Mouse (Mus musculus) olfactory bulb, adult 2 months (tissue): ENCODE data around the gene Zfyve19. TPM values are rescaled to one million over a fixed set of nuclear protein-coding genes. Genes with fewer than 3 reads are reported as not detected.

ENCODE experiments used
- H3K27ac ChIP-seq: fragments of 200-500 bp; 2 replicates; pipeline ENCODE4 v1.5.1; 2012; ENCODE audit warnings: low read depth, low read length; ENCODE audit not compliant: insufficient read depth
- H3K4me1 ChIP-seq: fragments of 200-500 bp; 2 replicates; pipeline ENCODE4 v1.6.1; 2012; ENCODE audit warnings: low read length; ENCODE audit not compliant: control insufficient read depth, insufficient read depth
- H3K4me3 ChIP-seq: fragments of 200-500 bp; 2 replicates; pipeline ENCODE4 v1.5.1; 2012; ENCODE audit warnings: mild to moderate bottlenecking, low read depth, low read length, moderate library complexity; ENCODE audit not compliant: insufficient read depth
- CTCF ChIP-seq: fragments of 200-500 bp; IDR thresholded peaks from 2 replicates; pipeline ENCODE4 v1.5.1; 2012; ENCODE audit warnings: low read depth, mild to moderate bottlenecking, low read length, moderate library complexity; ENCODE audit not compliant: insufficient read depth
- POLR2A ChIP-seq: fragments of 200-500 bp; IDR thresholded peaks from 2 replicates; pipeline ENCODE4 v1.6.1; 2012; ENCODE audit warnings: mild to moderate bottlenecking, low read depth, low read length, moderate library complexity; ENCODE audit not compliant: insufficient read depth
- WGBS: fragments of 180-500 bp; shearing (Covaris S2); methylation state at CpG from one replicate; pipeline ENCODE4 v1.1.7; 2018; 5-methylcytosine and 5-hydroxymethylcytosine counted together
- polyA plus RNA-seq: library from polyadenylated mRNA; stranded (reverse); fragments of >200 nt; gene quantifications from 2 replicates; pipeline ENCODE4 v1.2.4, GENCODE M21; 2012; ENCODE audit warnings: low replicate concordance; ENCODE audit not compliant: missing spikeins, insufficient read depth, insufficient read length

Gene Zfyve19
- polyA plus RNA-seq, 1 experiment, result not detected

GRCm38 (mm10) chr2:119263813-119264212, 55.4 kb downstream of the Zfyve19 start:
- H3K4me1 ChIP-seq, result peaks cover 7% of the 10 kb centered on the region; the same call in 1 of the 2 replicates
- TF ChIP-seq POLR2A, result no peak
- no peak for TF ChIP-seq CTCF
- no peak overlapping the region for H3K27ac ChIP-seq
- 76% methylated on average over 5 of the region's 5 CpGs for WGBS
- H3K4me3 ChIP-seq, result no peak overlapping the region

Other genes with a start within 250 kb of the Zfyve19 start
- not detected in 2 replicates for gene Ccdc32, start 179.2 kb upstream of the Zfyve19 start, polyA plus RNA-seq
- not detected in 2 replicates for gene Rpusd2, start 173.8 kb upstream of the Zfyve19 start, polyA plus RNA-seq
- gene Knl1, start 161.5 kb upstream of the Zfyve19 start, polyA plus RNA-seq, result not detected in 2 replicates
- gene Rad51, start 95.8 kb upstream of the Zfyve19 start, polyA plus RNA-seq, result not detected in 2 replicates
- not detected in 2 replicates for gene Rmdn3, start 51.6 kb upstream of the Zfyve19 start, polyA plus RNA-seq
- gene Gchfr, start 40.8 kb upstream of the Zfyve19 start, polyA plus RNA-seq, result not detected in 2 replicates
- not detected in 2 replicates for gene Gm14137, start 34.1 kb upstream of the Zfyve19 start, polyA plus RNA-seq
- not detected in 2 replicates for gene Dnajc17, start 178 bp downstream of the Zfyve19 start, polyA plus RNA-seq
- gene Ppp1r14d, start 21.3 kb downstream of the Zfyve19 start, polyA plus RNA-seq, result not detected in 2 replicates
- gene Spint1, start 28.7 kb downstream of the Zfyve19 start, polyA plus RNA-seq, result not detected in 2 replicates
- gene Rhov, start 62.7 kb downstream of the Zfyve19 start, polyA plus RNA-seq, result not detected in 2 replicates
- not detected in 2 replicates for gene Vps18, start 80.1 kb downstream of the Zfyve19 start, polyA plus RNA-seq
- not detected in 2 replicates for gene Dll4, start 117.2 kb downstream of the Zfyve19 start, polyA plus RNA-seq
- not detected in 2 replicates for gene Chac1, start 142.6 kb downstream of the Zfyve19 start, polyA plus RNA-seq